Mouse (Mus musculus) lung, postnatal 10 days (tissue): Measurements from ENCODE around the gene Galc.
A peak's percentile ranks its signal among the peaks of the same experiment; 100 is the strongest.

Experiments used
- DNase-seq: peaks from one replicate; pipeline ENCODE4 v3.0.0; 2021

Gene Galc

GRCm38 (mm10) chr12:98258845-98259517 is at the start of gene Galc:
TSS of gene Galc (minus strand) at chr12:98259459.
- DNase-seq: peak; percentile 91

GRCm38 (mm10) chr12:98307179-98307915 is 48.1 kb upstream of the Galc start:
- no peak for DNase-seq

GRCm38 (mm10) chr12:98303013-98303412 is 43.8 kb upstream of the Galc start:
- DNase-seq: no peak

- DNase-seq: no peak
These were observed 42.7 kb upstream of the Galc start for GRCm38 (mm10) chr12:98301980-98302379.

- no peak for DNase-seq
These were observed 35.0 kb upstream of the Galc start for GRCm38 (mm10) chr12:98294241-98294640.

GRCm38 (mm10) chr12:98292278-98292677 is 33.0 kb upstream of the Galc start:
- no peak for DNase-seq

GRCm38 (mm10) chr12:98290475-98290874 is 31.2 kb upstream of the Galc start:
- DNase-seq: no peak

- no peak for DNase-seq
These were observed 25.2 kb upstream of the Galc start for GRCm38 (mm10) chr12:98284477-98284876.

GRCm38 (mm10) chr12:98283487-98283860 is 24.2 kb upstream of the Galc start:
- DNase-seq: no peak

GRCm38 (mm10) chr12:98282776-98283486 is 23.7 kb upstream of the Galc start:
- no peak for DNase-seq

- no peak for DNase-seq
These were observed 21.7 kb upstream of the Galc start for GRCm38 (mm10) chr12:98280996-98281395.

- DNase-seq: peak; percentile 60
These were observed 21.3 kb upstream of the Galc start for GRCm38 (mm10) chr12:98280530-98280929.

GRCm38 (mm10) chr12:98272433-98272832 is 13.2 kb upstream of the Galc start:
- no peak for DNase-seq

GRCm38 (mm10) chr12:98270810-98271566 is 11.7 kb upstream of the Galc start:
- DNase-seq: no peak

- DNase-seq: no peak
These were observed 10.8 kb upstream of the Galc start for GRCm38 (mm10) chr12:98269791-98270745.

- no peak for DNase-seq
These were observed 9.4 kb upstream of the Galc start, which contains the start of gene Gpr65 for GRCm38 (mm10) chr12:98268441-98269369. TSS of gene Gpr65 (plus strand) at chr12:98268635.

GRCm38 (mm10) chr12:98265697-98266096 is 6.4 kb upstream of the Galc start:
- DNase-seq: no peak

GRCm38 (mm10) chr12:98259518-98259852 is 226 bp upstream of the Galc start:
- DNase-seq: no peak

- DNase-seq: no peak
These were observed 851 bp downstream of the Galc start for GRCm38 (mm10) chr12:98258371-98258844.

- peak; percentile 29 for DNase-seq
These were observed 3.8 kb downstream of the Galc start for GRCm38 (mm10) chr12:98255373-98255995.
